Mouse (Mus musculus) CH12F3 (cell line): ENCODE data around the gene Tmem170.

Experiments used
- in situ Hi-C: fragments of 300-500 bp; cut with MboI; formaldehyde crosslinking; loops from 2 replicates; pipeline ENCODE4 v1.14.3; 2020; ENCODE audit warnings: low sequenced_read_pairs

The Tmem170 gene

GRCm38 (mm10) chr8:111820018-111820417, 56.5 kb downstream of the Tmem170 start:
- in situ Hi-C loops: no loop called here

GRCm38 (mm10) chr8:111818556-111818955, 58.0 kb downstream of the Tmem170 start:
- in situ Hi-C loops: no loop called here

- in situ Hi-C loops: no loop called here
These were observed 61.5 kb downstream of the Tmem170 start for GRCm38 (mm10) chr8:111815078-111815477.

- in situ Hi-C loops: no loop called here
These were observed 62.7 kb downstream of the Tmem170 start for GRCm38 (mm10) chr8:111813818-111814217.
